Mouse (Mus musculus) midbrain, embryonic 15.5 days (tissue): ENCODE results near the gene Carmil1. TPM values are rescaled to one million over a fixed set of nuclear protein-coding genes. Genes with fewer than 3 reads are reported as not detected.

Experiments
- ATAC-seq: fragments of 200-750 bp; cut with Nextera tagmentation; replicated peaks from 2 replicates; pipeline ENCODE4 v1.8.0; 2017; ENCODE audit warnings: moderate TSS enrichment
- H3K27ac ChIP-seq: fragments of 300-500 bp; sonication (generic); 2 replicates; pipeline ENCODE4 v1.5.1; 2015; ENCODE audit warnings: mild to moderate bottlenecking, inconsistent platforms
- H3K27me3 ChIP-seq: fragments of 300-500 bp; sonication (generic); replicated peaks from 2 replicates; pipeline ENCODE4 v1.6.1; 2015; ENCODE audit warnings: inconsistent platforms
- H3K36me3 ChIP-seq: fragments of 300-500 bp; sonication (generic); replicated peaks from 2 replicates; pipeline ENCODE4 v1.6.1; 2015; ENCODE audit warnings: inconsistent platforms
- H3K4me1 ChIP-seq: fragments of 300-500 bp; sonication (generic); 2 replicates; pipeline ENCODE4 v1.6.1; 2015; ENCODE audit warnings: inconsistent platforms
- H3K4me2 ChIP-seq: fragments of 300-500 bp; sonication (generic); 2 replicates; pipeline ENCODE4 v1.6.1; 2015; ENCODE audit warnings: inconsistent platforms, mild to moderate bottlenecking, moderate library complexity
- H3K4me3 ChIP-seq: fragments of 300-500 bp; sonication (generic); 2 replicates; pipeline ENCODE4 v1.5.1; 2015; ENCODE audit warnings: mild to moderate bottlenecking, inconsistent platforms
- H3K9ac ChIP-seq: fragments of 300-500 bp; sonication (generic); 2 replicates; pipeline ENCODE4 v1.6.1; 2015; ENCODE audit warnings: mild to moderate bottlenecking, inconsistent platforms
- H3K9me3 ChIP-seq: fragments of 300-500 bp; sonication (generic); 2 replicates; pipeline ENCODE4 v1.6.1; 2016; ENCODE audit warnings: inconsistent platforms
- whole genome bisulfite sequencing: fragments of 180-500 bp; shearing (Covaris S2); methylation state at CpG from one replicate; pipeline ENCODE4 v1.1.7; 2015; ENCODE audit warnings: mixed read lengths; 5-methylcytosine and 5-hydroxymethylcytosine counted together
- polyA plus RNA-seq: library from polyadenylated mRNA; unstranded; fragments of >200 nt; fragmentation: Nextera tagmentation; extraction: Ambion mirVana; gene quantifications from 2 replicates; pipeline ENCODE4 v1.2.1, GENCODE M21; 2015

The Carmil1 gene
- polyA plus RNA-seq, 1 experiment from 2014 or later: 41.3 TPM

- no peaks in the 10 kb centered on the region for H3K36me3 ChIP-seq
- H3K4me2 ChIP-seq: no peak overlapping the region
- H3K9ac ChIP-seq: no peak overlapping the region
- 92% methylated on average over 7 of the region's 7 CpGs for WGBS
- no peak overlapping the region for H3K4me3 ChIP-seq
- no peaks in the 10 kb centered on the region for H3K4me1 ChIP-seq
- H3K27me3 ChIP-seq: no peaks in the 10 kb centered on the region
- no peaks in the 10 kb centered on the region for H3K9me3 ChIP-seq
- H3K27ac ChIP-seq: no peak overlapping the region
- ATAC-seq: no peak
These were observed 29.4 kb downstream of the Carmil1 start for GRCm38 (mm10) chr13:24251236-24251635.

- H3K4me1 ChIP-seq: 0 out of 2 replicates have a peak, but pooled peaks cover under 1% of the 10 kb centered on the region
- H3K9me3 ChIP-seq: no peaks in the 10 kb centered on the region
- 84% methylated on average over 5 of the region's 5 CpGs for WGBS
- no peaks in the 10 kb centered on the region for H3K27me3 ChIP-seq
- ATAC-seq: no peak
- no peak overlapping the region for H3K4me2 ChIP-seq
- H3K9ac ChIP-seq: no peak overlapping the region
- H3K27ac ChIP-seq: no peak overlapping the region
- no peak overlapping the region for H3K4me3 ChIP-seq
- no peaks in the 10 kb centered on the region for H3K36me3 ChIP-seq
These were observed 32.7 kb downstream of the Carmil1 start for GRCm38 (mm10) chr13:24247928-24248327.

GRCm38 (mm10) chr13:24247441-24247840 is 33.2 kb downstream of the Carmil1 start:
- Histone ChIP-seq H3K4me3 (no peak overlapping the region), H3K9me3 (no peaks in the 10 kb centered on the region), H3K27me3 (no peaks in the 10 kb centered on the region), H3K36me3 (no peaks in the 10 kb centered on the region), H3K4me1 (0 out of 2 replicates have a peak, but pooled peaks cover 4% of the 10 kb centered on the region), H3K27ac (no peak overlapping the region), H3K4me2 (no peak overlapping the region), H3K9ac (no peak overlapping the region)
- WGBS: 82% methylated on average over 3 of the region's 3 CpGs
- no peak for ATAC-seq

GRCm38 (mm10) chr13:24246266-24246665 is 34.3 kb downstream of the Carmil1 start:
- Histone ChIP-seq H3K4me1 (0 out of 2 replicates have a peak, but pooled peaks cover 4% of the 10 kb centered on the region), H3K27me3 (no peaks in the 10 kb centered on the region), H3K9ac (no peak overlapping the region), H3K4me2 (no peak overlapping the region), H3K27ac (no peak overlapping the region), H3K36me3 (no peaks in the 10 kb centered on the region), H3K4me3 (no peak overlapping the region), H3K9me3 (no peaks in the 10 kb centered on the region)
- WGBS: 91% methylated on average over 6 of the region's 6 CpGs
- ATAC-seq: no peak

GRCm38 (mm10) chr13:24244613-24245012 is 36.0 kb downstream of the Carmil1 start:
- H3K27ac ChIP-seq: no peak overlapping the region
- H3K27me3 ChIP-seq: no peaks in the 10 kb centered on the region
- 0 out of 2 replicates have a peak, but pooled peaks cover 4% of the 10 kb centered on the region for H3K4me1 ChIP-seq
- no peak for ATAC-seq
- H3K4me3 ChIP-seq: no peak overlapping the region
- no peak overlapping the region for H3K9ac ChIP-seq
- H3K4me2 ChIP-seq: no peak overlapping the region
- whole genome bisulfite sequencing: 72% methylated on average over 11 of the region's 11 CpGs
- no peaks in the 10 kb centered on the region for H3K36me3 ChIP-seq
- no peaks in the 10 kb centered on the region for H3K9me3 ChIP-seq

- Histone ChIP-seq H3K4me2 (no peak overlapping the region), H3K27ac (no peak overlapping the region), H3K27me3 (no peaks in the 10 kb centered on the region), H3K36me3 (no peaks in the 10 kb centered on the region), H3K9ac (no peak overlapping the region), H3K9me3 (no peaks in the 10 kb centered on the region), H3K4me3 (no peak overlapping the region), H3K4me1 (0 out of 2 replicates have a peak, but pooled peaks cover 4% of the 10 kb centered on the region)
- ATAC-seq: no peak
- WGBS: 82% methylated on average over 4 of the region's 4 CpGs
These were observed 36.6 kb downstream of the Carmil1 start for GRCm38 (mm10) chr13:24243964-24244363.

GRCm38 (mm10) chr13:24242429-24243106 is 38.0 kb downstream of the Carmil1 start:
- H3K4me3 ChIP-seq: no peak overlapping the region
- no peaks in the 10 kb centered on the region for H3K36me3 ChIP-seq
- ATAC-seq: no peak
- H3K27ac ChIP-seq: no peak overlapping the region
- H3K4me1 ChIP-seq: 0 out of 2 replicates have a peak, but pooled peaks cover 4% of the 10 kb centered on the region
- H3K9ac ChIP-seq: no peak overlapping the region
- H3K27me3 ChIP-seq: no peaks in the 10 kb centered on the region
- no peak overlapping the region for H3K4me2 ChIP-seq
- WGBS: 31% methylated on average over 5 of the region's 5 CpGs
- H3K9me3 ChIP-seq: no peaks in the 10 kb centered on the region

- no peak overlapping the region for H3K27ac ChIP-seq
- H3K36me3 ChIP-seq: no peaks in the 10 kb centered on the region
- 0 out of 2 replicates have a peak, but pooled peaks cover 4% of the 10 kb centered on the region for H3K4me1 ChIP-seq
- 86% methylated on average over 5 of the region's 5 CpGs for WGBS
- no peak for ATAC-seq
- no peaks in the 10 kb centered on the region for H3K9me3 ChIP-seq
- no peak overlapping the region for H3K4me2 ChIP-seq
- no peak overlapping the region for H3K9ac ChIP-seq
- no peak overlapping the region for H3K4me3 ChIP-seq
- H3K27me3 ChIP-seq: no peaks in the 10 kb centered on the region
These were observed 39.4 kb downstream of the Carmil1 start for GRCm38 (mm10) chr13:24241201-24241600.

- no peak overlapping the region for H3K27ac ChIP-seq
- H3K36me3 ChIP-seq: no peaks in the 10 kb centered on the region
- H3K4me1 ChIP-seq: 0 out of 2 replicates have a peak, but pooled peaks cover 4% of the 10 kb centered on the region
- no peak overlapping the region for H3K9ac ChIP-seq
- no peak overlapping the region for H3K4me2 ChIP-seq
- no peak for ATAC-seq
- H3K4me3 ChIP-seq: no peak overlapping the region
- no peaks in the 10 kb centered on the region for H3K9me3 ChIP-seq
- WGBS: 82% methylated on average over 4 of the region's 4 CpGs
- H3K27me3 ChIP-seq: no peaks in the 10 kb centered on the region
These were observed 40.2 kb downstream of the Carmil1 start for GRCm38 (mm10) chr13:24240430-24240829.

GRCm38 (mm10) chr13:24238456-24239120 is 42.0 kb downstream of the Carmil1 start:
- H3K4me2 ChIP-seq: no peak overlapping the region
- no peak overlapping the region for H3K27ac ChIP-seq
- no peaks in the 10 kb centered on the region for H3K27me3 ChIP-seq
- no peak overlapping the region for H3K4me3 ChIP-seq
- no peak overlapping the region for H3K9ac ChIP-seq
- WGBS: 77% methylated on average over 3 of the region's 3 CpGs
- no peak for ATAC-seq
- no peaks in the 10 kb centered on the region for H3K9me3 ChIP-seq
- H3K36me3 ChIP-seq: no peaks in the 10 kb centered on the region
- H3K4me1 ChIP-seq: 0 out of 2 replicates have a peak, but pooled peaks cover 4% of the 10 kb centered on the region

- Histone ChIP-seq H3K9me3 (no peaks in the 10 kb centered on the region), H3K4me2 (no peak overlapping the region), H3K4me1 (peaks cover 7% of the 10 kb centered on the region; the same call in 1 of the 2 replicates), H3K9ac (no peak overlapping the region), H3K27me3 (no peaks in the 10 kb centered on the region), H3K36me3 (no peaks in the 10 kb centered on the region), H3K4me3 (no peak overlapping the region), H3K27ac (no peak overlapping the region)
- no peak for ATAC-seq
- 80% methylated on average over 4 of the region's 4 CpGs for WGBS
These were observed 43.9 kb downstream of the Carmil1 start for GRCm38 (mm10) chr13:24236736-24237135.

GRCm38 (mm10) chr13:24232750-24233149 is 47.8 kb downstream of the Carmil1 start:
- no peaks in the 10 kb centered on the region for H3K36me3 ChIP-seq
- H3K4me3 ChIP-seq: no peak overlapping the region
- H3K4me1 ChIP-seq: peaks cover 7% of the 10 kb centered on the region; the same call in 1 of the 2 replicates
- H3K27me3 ChIP-seq: no peaks in the 10 kb centered on the region
- H3K4me2 ChIP-seq: no peak overlapping the region
- no peak overlapping the region for H3K27ac ChIP-seq
- no peak for ATAC-seq
- no peaks in the 10 kb centered on the region for H3K9me3 ChIP-seq
- 85% methylated on average over 6 of the region's 6 CpGs for WGBS
- no peak overlapping the region for H3K9ac ChIP-seq
